Mouse (Mus musculus) granulocyte monocyte progenitor cell, adult 5-6 weeks (primary cell): Measurements from ENCODE around the gene Dmkn. TPM values are rescaled to one million over a fixed set of nuclear protein-coding genes. Genes with fewer than 3 reads are reported as not detected.
A peak's percentile ranks its signal among the peaks of the same experiment; 100 is the strongest.

Experiments
- ATAC-seq: replicated peaks from 2 replicates; pipeline ENCODE4 v1.8.0; 2016; ENCODE audit warnings: mild to moderate bottlenecking, moderate TSS enrichment, inconsistent platforms; ENCODE audit not compliant: poor library complexity, severe bottlenecking
- total RNA-seq, 2 experiments: library from RNA; stranded (forward) in 1 of 2; stranded (reverse) in 1 of 2; fragments of 200-712, 200-1000 nt in 1 of 2; fragments of >200 nt in 1 of 2; fragmentation: Nextera tagmentation in 1 of 2; gene quantifications; 2 replicates each; pipeline ENCODE4 v1.2.3; 2014 to 2017

The Dmkn gene
- total RNA-seq, 2 experiments from 2014 or later: 69.3 to 133 TPM

DNA sequence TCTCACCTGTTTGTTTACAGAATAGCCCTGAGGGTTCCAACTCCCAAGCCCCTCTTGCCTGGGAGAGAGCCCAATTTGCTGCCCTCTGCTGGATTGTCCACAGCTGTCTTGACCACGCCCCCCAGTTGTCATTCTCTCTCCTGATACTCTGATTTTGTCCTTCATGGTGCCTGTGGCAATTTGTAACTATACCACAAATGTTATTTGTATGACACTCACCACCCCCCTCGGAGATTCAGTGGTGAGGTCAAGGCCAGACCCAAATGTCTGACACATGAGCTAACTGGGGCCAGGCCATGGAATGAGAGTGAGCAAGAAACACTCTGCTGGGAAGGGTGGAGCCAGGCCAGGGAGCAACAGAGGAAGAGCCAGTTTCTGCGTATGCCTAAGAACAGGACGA lies 4.7 kb upstream of the Dmkn start:
- no peak for ATAC-seq

DNA sequence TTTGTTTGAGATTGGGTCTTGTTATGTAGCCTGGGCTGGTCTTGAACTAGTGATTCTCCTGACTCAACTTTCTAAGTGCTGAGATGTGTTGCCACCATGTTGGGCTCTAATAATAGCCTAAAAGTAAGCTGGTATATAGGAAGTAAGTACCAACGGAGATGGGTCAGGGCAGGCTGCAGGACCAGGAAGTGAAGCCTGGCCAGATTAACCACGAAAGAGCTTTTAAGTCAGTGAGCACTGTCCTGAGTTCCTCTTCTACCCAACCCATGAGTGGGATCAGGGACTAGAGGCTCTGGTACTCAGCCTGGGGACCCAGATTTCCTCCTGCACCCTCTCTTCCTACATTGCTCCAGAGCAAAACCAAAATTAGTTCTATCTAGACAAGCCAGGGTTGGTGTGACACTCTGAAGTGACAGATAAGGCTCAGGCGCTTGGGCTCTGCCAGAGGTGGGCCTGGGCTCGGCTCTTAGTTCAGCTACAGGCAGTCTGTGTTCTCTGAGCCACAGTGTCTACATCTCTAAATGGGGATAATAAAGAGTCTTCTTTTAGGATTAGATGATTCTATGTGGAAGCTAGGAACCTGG lies 1.7 kb upstream of the Dmkn start:
- ATAC-seq: peak; percentile 88

DNA sequence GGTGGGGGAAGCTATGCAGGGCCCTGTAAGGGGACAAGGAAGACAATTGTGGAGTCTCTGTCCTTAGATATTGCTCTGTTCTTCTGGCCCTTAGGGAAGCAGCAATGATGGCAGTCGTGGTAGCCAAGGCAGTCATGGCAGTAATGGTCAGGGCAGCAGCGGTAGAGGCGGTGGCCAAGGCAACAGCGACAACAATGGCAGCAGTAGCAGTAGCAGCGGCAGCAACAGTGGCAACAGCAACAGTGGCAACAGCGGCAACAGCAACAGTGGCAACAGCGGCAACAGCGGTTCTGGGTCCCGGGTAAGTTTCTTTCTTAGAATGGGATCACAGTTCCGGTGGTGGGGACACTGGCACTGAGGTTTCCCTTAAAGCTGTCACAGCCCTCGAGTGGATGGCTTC lies 1.6 kb downstream of the Dmkn start:
- ATAC-seq: no peak

DNA sequence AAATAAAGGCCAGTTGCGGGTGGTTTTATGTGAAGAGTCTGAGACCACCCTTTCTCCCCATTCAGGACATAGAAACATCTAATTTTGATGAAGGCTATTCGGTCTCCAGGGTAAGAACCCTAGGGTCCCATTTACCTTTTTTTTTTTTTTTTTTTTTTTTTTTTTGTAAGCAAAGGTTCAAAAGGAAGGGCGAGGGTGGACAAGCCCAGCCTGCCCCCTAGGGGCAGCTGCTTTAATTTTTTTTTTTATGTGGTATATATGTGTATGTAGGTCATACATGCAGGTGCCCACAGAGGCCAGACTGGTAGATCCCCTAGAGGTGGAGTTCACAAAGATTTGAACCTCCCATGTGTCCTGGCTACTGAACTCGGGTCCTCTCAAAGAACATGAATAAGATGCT lies 2.9 kb downstream of the Dmkn start:
- no peak for ATAC-seq

DNA sequence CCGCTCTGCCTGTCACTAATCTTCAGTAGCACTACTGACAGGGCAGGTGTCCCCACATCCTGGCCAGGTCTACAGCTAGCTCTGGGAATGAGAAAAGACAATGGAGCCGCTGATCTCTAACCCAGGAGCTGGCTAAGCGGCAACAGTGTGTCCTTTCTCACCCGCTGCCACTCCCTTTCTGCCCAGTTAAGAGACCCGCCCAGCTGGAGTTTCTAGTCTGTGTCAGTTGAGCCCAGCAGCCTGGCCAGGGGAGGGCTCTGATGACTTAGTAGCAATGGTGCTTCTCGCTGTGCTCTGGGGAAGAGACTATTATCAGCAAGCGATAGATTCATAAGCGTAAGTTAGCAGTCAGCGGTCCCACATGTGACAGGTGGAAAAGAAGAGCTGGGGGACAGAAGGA lies 5.7 kb downstream of the Dmkn start:
- 0 out of 2 replicates have a peak, but pooled peaks have one; percentile 21 for ATAC-seq

DNA sequence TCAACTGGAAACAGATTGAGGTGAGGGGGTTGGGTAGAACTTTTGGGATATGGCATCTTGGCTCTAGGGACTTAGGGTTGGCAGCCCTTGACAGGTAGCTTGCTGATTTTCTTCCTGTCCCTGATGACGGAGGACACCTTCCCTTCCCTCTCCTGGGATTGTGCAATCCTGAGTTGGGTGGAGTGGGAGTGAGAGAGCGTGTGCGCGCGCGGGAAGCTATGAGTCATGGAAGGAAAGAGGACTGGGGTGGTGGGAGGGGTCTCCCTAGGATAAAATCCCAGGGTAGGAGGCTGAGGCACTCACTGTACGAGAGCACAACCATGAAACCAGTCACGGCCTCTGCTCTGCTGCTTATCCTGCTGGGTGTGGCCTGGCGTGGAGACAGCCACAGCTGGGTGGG lies 12.5 kb downstream of the Dmkn start:
- peak; percentile 63 for ATAC-seq

DNA sequence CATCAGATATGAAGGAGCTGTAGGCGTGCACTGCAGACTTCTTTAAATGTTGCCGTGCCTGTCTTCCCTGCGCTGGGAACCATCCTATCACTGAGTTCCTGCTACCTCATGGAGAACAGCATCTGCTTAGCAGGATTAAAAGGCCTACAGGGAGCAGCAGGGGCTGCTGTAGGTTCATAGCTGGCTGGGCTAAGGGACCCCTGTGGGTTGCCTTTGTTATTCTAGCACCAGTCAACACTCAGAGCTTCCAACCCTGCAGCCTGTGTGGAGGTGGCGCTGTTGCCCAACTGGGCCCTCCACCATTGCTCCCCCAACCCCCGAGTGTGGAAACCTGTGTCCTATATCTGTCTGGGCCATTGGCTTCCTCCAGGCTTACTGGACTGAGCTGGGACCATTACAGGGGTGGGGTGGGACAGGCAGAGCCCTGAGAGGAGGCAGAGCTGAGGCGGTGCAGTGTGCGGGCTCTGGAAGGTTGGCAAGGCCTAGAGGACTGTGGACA lies 13.6 kb downstream of the Dmkn start:
- peak; percentile 56 for ATAC-seq

DNA sequence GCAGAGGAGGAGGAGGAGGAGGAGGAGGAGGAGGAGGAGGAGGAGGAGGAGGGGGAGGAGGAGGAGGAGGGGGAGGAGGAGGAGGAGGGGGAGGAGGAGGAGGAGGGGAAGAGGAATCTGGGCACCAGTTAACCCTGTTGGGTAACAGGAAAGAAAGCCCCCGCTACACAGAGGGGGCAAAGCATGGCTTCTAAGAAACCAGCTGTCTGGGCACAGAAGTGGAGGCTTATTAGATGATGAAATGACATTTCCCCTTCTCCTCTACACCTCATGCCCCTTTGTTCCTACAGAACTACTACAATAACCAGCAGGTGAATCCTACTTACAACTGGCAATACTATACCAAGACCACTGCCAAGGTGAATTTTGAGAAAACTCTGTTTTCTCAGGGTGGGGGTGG lies 14.4 kb downstream of the Dmkn start:
- peak; percentile 54 for ATAC-seq

DNA sequence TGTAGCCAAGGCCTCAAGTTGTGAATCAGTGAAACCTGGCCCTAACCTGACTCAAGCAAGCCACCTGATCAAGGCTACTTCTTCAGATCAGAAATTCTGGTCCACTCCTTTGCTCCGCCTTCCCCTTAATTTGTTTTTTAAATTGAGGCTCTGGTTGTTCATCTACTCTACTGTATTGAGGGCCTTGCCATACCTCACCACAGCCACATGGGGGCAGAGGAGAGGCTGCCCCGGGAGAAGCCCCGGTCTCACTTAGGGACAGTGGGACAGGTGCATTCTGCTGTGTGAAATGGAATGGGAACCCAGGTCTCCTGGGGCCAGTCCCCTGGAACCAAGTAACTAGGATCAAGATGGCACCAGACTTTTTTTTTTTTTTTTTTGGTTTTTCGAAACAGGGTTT lies 18.2 kb downstream of the Dmkn start:
- ATAC-seq: peak; percentile 60

DNA sequence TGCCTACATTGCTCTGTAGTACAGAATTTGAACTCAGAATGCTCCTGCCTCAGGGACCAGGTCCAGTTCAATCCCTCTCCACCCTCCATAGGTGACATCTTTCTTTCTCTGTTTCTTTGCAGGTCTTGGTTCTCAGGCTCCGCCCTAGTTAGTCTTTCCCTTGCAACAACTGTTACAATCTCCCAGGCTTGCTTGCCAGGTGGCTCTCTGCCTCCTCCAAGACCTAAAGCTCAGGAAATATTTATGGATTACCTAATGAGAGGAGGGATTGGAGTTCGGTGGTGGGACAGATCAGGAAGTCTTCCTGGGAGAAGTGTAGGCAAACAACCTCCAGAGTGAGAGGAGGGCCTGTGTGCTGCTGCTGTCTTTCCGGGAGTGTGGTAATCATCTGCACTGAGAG lies 19.1 kb downstream of the Dmkn start:
- ATAC-seq: no peak

DNA sequence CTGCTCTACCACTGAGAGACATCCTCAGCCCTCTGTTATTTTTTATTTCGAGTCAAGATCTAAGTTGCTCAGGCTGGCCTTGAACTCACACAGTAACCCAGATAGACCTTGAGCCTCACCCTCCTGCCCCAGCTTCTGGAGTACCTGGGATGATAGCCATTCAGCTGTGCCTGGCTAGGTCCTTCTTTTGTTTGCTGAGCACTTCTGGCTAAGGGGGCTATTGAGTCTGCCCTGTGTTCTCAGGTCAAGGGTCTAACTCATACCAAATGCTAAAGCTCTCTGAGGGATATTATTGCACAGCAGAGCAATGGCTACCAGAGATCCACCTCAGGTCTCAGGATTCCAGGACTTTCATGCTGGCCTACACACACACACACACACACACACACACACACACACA lies 21.6 kb downstream of the Dmkn start:
- ATAC-seq: no peak

DNA sequence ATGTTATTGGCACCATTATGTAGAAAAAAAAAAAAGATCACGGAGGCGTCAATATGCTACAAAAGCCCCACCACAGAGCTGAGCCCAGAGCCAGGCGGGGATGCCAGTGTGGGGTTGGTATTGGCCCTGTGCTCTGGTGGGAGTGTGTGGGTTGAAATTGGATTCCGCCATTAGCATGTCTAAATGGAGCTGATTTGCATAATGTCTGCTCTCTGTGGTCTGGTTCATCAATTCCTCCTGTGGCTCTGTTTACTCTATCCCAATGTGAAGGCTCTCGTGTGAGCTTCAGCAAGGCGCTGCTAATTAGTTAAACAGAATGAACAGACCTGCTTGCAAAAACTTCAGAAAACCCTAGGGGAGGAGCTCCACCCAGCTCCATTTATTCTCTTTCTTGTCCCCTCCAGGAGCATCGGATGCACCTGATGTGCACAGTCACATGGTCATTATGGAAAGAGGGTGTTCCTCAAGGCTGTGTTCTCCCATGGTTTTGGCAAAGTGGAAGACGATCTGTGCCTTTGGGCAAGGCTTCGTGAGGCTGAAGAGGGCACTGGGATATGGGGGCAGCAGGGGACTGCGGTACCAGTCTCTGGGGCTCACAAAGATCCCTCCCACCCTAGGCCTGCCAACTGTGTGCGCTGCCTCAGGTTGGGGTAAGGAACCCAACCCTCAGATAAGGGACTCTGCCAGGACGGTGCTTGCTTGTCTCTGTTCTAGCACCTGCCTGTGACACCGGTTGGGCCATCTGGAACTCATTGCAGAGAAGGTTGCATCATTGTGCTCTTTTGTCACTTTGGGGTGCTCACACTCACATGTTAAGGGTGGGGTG lies 22.4 kb downstream of the Dmkn start:
- 0 out of 2 replicates have a peak, but pooled peaks have one; percentile 41 for ATAC-seq

DNA sequence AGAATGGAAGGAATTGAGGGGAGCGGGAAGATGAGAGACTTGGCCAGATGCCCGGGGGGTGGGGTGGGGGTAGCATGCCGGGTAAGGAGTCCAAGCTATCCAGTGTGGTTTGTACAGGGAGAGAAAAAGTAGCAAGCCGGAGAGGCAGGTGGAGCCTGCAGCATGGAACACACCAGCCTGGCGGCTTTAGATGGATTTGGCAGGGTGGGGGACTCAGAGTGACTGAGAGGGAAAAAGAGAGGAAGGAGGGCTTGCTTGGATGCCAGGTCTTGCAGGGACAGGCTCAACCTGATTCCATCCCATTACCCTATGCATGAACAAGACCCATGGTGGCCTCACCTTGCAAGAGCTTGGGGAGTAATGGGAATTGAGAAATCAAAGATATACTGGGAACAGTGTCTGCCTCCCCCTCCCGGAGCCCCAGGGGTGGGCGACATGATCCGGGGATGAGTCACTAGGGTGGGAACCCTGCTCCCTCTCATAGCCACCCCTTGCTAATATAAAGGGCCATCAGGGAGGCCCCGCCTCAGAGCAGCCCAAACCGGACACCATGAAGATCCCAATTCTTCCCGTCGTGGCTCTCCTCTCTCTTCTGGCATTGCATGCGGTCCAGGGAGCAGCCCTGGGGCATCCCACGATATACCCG lies 23.9 kb downstream of the Dmkn start, which contains the start of gene Krtdap:
Krtdap (plus strand) TSS at position 520 of the 646 bp plus-strand sequence.
- no peak for ATAC-seq

DNA sequence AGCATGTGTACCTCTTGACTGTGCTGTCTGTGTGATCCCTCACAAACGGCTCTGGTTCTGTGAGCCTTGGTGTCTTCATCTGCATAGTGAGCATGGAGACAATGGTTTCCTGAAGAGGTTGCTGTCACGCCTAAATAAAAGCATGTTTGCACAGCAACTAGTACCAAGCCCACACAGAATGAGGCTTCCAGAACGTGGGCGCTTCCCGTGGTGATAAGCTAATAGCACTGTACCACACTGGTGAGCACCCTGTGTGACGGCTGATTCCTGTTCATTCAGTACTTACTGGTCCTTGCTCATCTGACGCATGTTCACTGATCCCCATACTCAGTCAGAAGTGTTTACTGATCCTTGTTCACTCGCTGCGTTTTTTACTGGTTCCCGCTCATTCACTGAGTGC lies 26.6 kb downstream of the Dmkn start:
- no peak for ATAC-seq

DNA sequence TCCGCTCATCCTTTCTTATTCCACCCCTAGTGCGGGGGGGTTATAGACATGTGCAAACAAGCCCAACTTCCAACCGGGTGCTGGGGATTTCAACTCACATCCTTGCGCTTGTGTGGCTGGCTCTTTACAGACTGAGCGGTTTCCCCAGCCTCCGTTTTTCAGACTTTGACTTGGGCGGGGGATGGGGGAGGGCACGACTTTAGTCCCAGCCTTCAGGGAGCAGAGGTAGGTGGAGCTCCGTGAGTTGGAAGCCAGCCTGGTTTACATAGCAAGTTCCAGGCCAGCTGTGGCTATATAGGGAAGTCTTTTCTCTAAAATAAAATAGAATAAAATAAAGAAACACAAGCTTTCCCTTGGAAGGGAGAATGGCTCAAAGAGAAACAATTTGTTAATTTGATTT lies 28.4 kb downstream of the Dmkn start:
- ATAC-seq: no peak

DNA sequence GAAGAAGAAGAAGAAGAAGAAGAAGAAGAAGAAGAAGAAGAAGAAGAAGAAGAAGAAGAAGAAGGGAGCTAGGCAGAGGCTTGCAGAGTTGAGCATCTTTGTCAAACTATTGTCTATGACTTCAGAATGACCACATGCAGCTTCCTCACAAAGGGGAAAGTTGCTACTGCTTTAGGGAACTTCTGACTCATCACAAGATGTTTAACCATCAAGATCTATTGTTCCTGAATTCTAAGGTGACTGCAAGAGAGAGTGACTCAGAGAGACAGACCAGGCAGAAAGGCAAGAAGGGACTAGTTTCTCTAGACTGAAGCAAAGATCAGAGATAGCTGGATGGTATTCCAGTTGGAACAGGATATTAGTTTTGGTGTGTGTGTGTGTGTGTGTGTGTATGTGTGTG lies 31.4 kb downstream of the Dmkn start:
- ATAC-seq: peak; percentile 93

DNA sequence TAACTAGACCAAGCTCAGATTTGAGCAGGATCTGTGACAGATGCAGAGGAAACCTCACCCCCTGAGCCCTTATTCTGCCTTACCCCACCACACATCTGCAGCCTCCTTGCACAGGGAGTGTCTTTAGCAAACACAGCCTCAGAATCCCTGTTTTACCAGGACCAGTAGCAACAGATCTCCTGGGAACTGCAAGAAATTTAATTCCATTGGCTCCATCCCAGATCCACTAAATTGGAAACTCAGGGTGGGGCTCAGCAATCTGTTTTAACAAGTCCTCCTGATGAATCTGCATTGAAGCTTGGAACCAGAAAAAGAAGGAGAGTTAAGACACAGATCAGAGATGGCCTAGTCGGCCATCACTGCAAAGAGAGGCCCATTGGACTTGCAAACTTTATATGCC lies 33.2 kb downstream of the Dmkn start:
- ATAC-seq: no peak

DNA sequence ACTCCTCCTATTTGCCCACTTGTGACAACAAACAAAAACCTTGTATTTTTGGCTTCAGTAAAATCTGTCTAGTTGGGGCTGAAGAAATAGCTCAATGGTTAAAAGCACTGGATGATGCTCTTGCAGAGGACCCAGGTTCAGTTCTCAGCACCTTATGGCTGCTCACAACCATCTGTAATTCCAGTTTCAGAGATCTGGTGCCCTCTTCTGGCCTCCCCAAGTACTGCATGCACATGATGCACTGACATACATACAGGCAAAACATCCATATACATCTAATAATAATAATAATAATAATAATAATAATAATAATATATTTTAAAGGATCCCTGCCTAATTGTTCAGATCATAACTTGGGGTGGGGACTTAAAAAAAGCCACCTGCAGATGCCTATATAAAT lies 37.1 kb downstream of the Dmkn start:
- ATAC-seq: no peak

DNA sequence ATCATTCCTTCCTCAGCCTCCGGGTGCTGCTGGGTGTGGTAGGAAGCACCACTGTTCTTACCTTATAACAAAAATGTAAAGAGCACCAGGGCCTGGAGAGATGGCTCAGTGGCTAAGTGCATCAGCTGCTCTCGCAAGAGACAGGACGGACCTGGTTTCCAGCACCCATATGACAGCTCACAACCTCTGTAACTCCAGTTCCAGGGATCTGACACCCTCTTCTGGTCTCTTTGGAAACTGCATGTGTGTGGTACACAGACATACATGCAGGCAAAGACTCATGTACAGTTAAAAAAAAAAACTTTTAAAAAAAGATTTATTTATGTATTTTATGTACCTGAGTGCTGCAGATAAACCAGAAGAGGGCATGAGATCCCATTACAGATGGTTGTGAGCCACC lies 39.7 kb downstream of the Dmkn start:
- no peak for ATAC-seq

DNA sequence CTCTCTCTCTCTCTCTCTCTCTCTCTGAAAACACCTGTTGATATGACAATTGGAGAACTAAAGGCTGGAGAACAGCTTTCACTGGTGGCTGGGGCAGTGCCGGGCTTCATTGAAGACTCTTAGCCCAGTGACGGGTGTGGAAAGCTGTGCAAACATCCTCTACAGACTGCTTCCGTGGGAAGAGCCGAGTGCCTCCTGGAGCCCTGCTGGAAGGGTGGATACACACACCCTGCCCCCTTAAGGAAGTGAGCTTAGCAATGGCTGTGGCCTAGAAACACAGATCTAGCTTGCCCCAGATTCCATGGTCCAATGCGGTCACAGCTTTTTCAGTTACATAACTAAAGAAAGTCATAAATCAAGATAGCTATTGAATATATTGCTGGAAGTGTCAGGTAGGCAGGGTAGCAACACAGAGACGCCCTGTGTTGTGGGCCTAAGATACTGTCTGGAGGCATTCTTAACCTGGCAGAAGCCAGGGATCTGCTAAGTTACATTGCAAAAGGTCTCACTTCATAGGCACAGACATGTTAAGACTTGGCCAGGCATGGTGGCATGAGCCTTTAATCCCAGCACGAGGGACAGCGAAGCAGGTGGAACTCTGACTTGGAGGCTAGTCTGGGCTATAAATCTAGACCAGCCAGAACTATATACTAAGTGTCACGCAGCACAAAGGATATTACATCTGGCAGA lies 40.6 kb downstream of the Dmkn start:
- no peak for ATAC-seq

DNA sequence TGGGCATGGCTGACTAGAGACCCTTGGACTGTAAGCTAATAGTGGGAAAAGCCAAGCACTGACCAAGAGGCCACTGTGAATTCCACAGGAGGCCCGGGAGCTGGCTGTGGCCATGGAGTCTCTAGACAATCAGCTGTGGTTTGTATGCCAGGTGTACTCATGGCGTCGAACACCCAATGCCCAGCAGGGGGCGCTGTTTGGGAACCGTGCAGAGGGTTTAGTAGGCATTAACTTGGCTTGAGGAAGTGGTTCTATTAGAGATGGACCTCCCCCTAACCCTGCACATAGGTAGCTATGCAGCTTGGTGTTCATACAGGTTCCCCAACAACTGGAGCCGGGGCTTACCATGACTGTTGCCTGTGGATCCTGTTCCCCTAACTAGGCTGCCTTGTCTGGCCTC lies 42.4 kb downstream of the Dmkn start:
- ATAC-seq: peak; percentile 84
